Mouse (Mus musculus) C2C12 (cell line): ENCODE measurements around the gene Ago4.

Source experiments
- CTCF ChIP-seq: IDR thresholded peaks from one replicate; pipeline ENCODE4 v1.5.1; 2011; ENCODE audit not compliant: control insufficient read depth, insufficient read depth, insufficient read length
- MAX ChIP-seq: IDR thresholded peaks from one replicate; pipeline ENCODE4 v1.6.1; 2011; ENCODE audit warnings: mild to moderate bottlenecking, control low read depth

GRCm38 (mm10) chr4:126536865-126537264, 3.6 kb upstream of the Ago4 start:
- TF ChIP-seq CTCF (no peak), MAX (no peak)
